Mouse (Mus musculus) v-Abl transformed pro-B cells (cell line): ENCODE results near the gene Pcbp4.

Experiments
- in situ Hi-C, 2 experiments: fragments of 400-800 bp; cut with MboI; formaldehyde crosslinking; loops; one replicate each; pipeline ENCODE4 v1.15.1; 2025; ENCODE audit not compliant: unreplicated experiment in 2 of 2

Gene Pcbp4

DNA sequence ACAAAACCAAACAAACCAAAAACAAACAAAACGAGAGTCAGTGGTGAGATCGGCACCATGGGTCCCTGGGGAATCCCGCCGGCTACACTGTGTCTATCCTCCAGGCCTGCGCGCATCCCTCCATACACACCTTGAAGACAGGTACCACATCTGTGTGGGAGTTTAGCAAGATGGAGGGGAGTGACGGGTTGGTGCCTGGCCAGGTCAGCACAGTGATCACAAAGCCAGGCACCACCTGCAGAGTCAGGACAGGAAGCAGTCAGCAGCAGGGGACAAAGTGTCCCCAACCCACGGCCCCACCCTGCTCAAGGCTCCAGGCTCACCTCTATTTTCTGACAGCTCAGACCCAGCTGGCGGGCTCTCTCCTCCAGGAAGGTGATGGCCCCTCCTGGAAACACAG, 16.5 kb upstream of the Pcbp4 start:
- in situ Hi-C loops, result loop anchor here (25.0 kb wide), 2 partner anchors 274 to 624 kb away; partner anchors contain the start of genes Glyctk (in 2 of the 2) and Wdr82 (in 2 of the 2)

DNA sequence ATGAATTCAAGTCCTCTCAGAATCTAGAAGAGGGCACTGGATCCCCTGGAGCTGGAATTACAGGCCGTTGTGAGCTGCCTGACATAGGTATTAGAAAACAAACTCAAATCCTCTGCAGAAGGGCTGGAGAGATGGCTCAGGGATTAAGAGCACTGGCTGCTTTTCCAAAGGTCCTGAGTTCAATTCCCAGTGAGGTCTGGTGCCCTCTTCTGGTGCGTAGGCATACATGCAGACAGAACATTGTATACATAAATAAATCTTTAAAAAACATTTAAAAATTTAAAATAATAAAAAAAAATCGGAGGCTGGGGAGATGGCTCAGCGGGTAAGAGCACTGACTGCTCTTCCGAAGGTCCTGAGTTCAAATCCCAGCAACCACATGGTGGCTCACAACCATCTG, 10.4 kb upstream of the Pcbp4 start:
- in situ Hi-C loops, result loop anchor here (25.0 kb wide), 2 partner anchors 280 to 630 kb away; partner anchors contain the start of genes Glyctk (in 2 of the 2) and Wdr82 (in 2 of the 2)

DNA sequence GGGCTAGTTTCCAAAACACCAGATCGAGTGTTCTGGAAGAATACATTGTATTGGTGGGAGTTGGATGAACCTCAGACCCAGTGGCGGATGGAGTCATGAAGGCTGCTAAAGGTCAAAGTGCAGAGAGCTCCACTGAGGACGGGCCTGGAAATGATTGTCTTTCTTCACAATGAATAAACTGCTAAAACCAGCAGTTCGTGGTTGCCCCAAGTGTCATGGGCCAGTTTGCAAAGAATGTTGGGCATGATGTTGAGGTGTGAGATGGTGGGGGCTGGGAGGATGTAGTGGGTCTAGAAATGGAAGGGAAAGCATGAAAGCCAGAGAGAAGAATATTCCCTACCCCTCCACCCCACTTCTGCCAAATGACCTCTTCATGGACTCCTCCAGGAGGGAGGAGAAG, 8.3 kb upstream of the Pcbp4 start:
- in situ Hi-C loops, result loop anchor here (25.0 kb wide), 2 partner anchors 283 to 633 kb away; partner anchors contain the start of genes Glyctk (in 2 of the 2) and Wdr82 (in 2 of the 2)

GRCm38 (mm10) chr9:106447348-106447747, 5.7 kb upstream of the Pcbp4 start, which contains the start of the genes Abhd14b and Abhd14a:
Abhd14b (plus strand) TSS chr9:106447459.
Abhd14a (minus strand) TSS chr9:106447678.
- in situ Hi-C loops, result loop anchor here (25.0 kb wide), 2 partner anchors 285 to 635 kb away; partner anchors contain the start of genes Glyctk (in 2 of the 2) and Wdr82 (in 2 of the 2)

DNA sequence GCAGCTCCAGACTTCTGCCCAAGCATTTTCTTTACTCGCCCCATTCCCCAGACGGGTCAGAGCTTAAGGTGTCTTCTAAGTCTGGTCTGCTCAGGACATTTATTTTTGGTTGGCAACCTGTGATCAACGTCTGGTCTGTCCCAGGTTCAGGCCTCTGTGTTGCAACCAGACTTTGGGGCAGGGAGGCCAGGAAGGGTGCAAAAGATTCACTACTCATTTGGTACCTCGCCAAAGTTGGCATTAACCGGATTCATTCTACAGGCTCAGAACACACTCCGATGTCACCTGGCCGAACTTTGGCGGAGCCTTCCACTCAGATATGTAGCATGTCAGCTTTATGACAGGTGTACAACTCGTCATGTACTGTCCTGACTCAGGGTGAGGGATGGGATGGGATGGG, 5.1 kb upstream of the Pcbp4 start:
- in situ Hi-C loops, result loop anchor here (25.0 kb wide), 2 partner anchors 286 to 636 kb away; partner anchors contain the start of genes Glyctk (in 2 of the 2) and Wdr82 (in 2 of the 2)

GRCm38 (mm10) chr9:106448498-106449031, 4.5 kb upstream of the Pcbp4 start:
- in situ Hi-C loops, result loop anchor here (25.0 kb wide), 2 partner anchors 286 to 636 kb away; partner anchors contain the start of genes Glyctk (in 2 of the 2) and Wdr82 (in 2 of the 2)

- in situ Hi-C loops, result loop anchor here (25.0 kb wide), 3 partner anchors 288 to 638 kb away; partner anchors contain the start of genes Glyctk (in 2 of the 2), Wdr82 (in 2 of the 2) and Col6a6 (in 1 of the 2)
Measured at GRCm38 (mm10) chr9:106449947-106450346, 3.1 kb upstream of the Pcbp4 start.

- in situ Hi-C loops, result loop anchor here in 1 of 2 experiments (25.0 kb wide), 1 partner anchor 613 kb away; the partner anchor contains the start of gene Col6a6
Measured at GRCm38 (mm10) chr9:106450661-106451060, 2.4 kb upstream of the Pcbp4 start.

- in situ Hi-C loops, result loop anchor here in 1 of 2 experiments (25.0 kb wide), 1 partner anchor 614 kb away; the partner anchor contains the start of gene Col6a6
Measured at GRCm38 (mm10) chr9:106451298-106451697, 1.8 kb upstream of the Pcbp4 start.

GRCm38 (mm10) chr9:106451899-106452298, 1.2 kb upstream of the Pcbp4 start:
- in situ Hi-C loops, result loop anchor here in 1 of 2 experiments (25.0 kb wide), 1 partner anchor 615 kb away; the partner anchor contains the start of gene Col6a6

GRCm38 (mm10) chr9:106452351-106452750, 740 bp upstream of the Pcbp4 start:
- in situ Hi-C loops, result loop anchor here in 1 of 2 experiments (25.0 kb wide), 1 partner anchor 615 kb away; the partner anchor contains the start of gene Col6a6

- in situ Hi-C loops, result loop anchor here in 1 of 2 experiments (25.0 kb wide), 1 partner anchor 616 kb away; the partner anchor contains the start of gene Col6a6
Measured at GRCm38 (mm10) chr9:106452821-106453220, 270 bp upstream of the Pcbp4 start.

GRCm38 (mm10) chr9:106454071-106454761, 1.1 kb downstream of the Pcbp4 start:
- in situ Hi-C loops, result loop anchor here in 1 of 2 experiments (25.0 kb wide), 1 partner anchor 617 kb away; the partner anchor contains the start of gene Col6a6

DNA sequence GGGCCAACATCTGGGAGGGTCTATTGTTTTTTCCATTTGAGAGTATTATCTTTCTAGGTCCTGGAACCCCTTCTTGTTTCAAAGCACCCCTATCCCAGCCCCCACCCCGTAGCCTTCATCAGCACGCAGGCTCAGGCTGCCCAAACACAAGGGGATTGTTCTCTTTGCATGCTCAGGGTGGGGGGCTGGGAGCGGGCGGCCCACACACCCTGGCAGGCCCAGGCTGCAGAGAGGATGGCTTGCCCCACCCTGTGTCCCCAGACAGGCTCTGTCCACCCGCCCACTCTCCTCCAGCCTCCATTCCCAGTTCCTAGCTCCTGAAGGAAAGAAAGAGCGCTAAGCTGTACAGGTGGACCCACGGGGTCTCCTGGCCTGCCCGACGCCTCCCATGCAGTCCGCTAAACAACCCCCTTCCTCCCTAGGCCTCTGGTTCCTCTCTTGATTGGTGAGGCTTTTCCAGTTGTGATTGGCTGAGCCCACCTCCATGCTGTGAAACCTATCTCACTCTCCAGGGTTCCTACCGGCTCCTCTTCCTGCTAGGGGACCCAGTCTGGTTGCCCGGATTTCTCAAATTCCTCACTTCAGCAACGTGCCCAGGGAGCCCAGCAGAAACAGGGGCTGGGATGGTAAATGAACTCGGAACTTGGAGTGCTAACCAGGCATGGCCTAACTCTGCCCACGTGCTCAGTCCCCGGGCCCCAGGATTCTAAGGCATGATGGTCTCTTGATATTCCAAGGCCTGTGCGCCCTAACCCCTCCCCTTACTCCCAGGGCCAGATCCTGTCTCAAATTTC, 2.0 kb downstream of the Pcbp4 start:
- in situ Hi-C loops, result loop anchor here in 1 of 2 experiments (25.0 kb wide), 1 partner anchor 618 kb away; the partner anchor contains the start of gene Col6a6

- in situ Hi-C loops, result loop anchor here in 1 of 2 experiments (25.0 kb wide), 1 partner anchor 619 kb away; the partner anchor contains the start of gene Col6a6
Measured at GRCm38 (mm10) chr9:106456325-106457162, 3.5 kb downstream of the Pcbp4 start.

DNA sequence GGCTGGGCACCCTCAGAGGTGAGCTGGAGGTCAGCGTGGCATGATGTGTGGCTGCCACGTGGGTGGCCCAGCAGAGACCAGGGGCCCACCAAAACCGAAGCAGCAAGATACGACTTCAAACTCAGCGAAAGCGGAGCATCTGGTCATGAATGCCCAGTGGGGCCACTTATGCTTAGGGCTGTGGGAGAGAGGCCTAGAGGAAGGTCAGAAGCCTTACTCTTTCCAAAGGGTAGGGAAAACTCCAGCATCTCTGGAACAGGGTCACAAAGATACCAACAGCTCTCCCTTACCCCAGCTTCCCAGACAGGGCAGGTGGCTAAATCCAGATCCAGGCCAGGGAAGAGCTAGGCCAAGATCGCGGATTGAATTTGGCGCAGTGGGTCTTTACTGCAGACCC, 4.1 kb downstream of the Pcbp4 start:
- in situ Hi-C loops, result loop anchor here in 1 of 2 experiments (25.0 kb wide), 1 partner anchor 620 kb away; the partner anchor contains the start of gene Col6a6

- in situ Hi-C loops, result loop anchor here in 1 of 2 experiments (25.0 kb wide), 1 partner anchor 621 kb away; the partner anchor contains the start of gene Col6a6
Measured at GRCm38 (mm10) chr9:106457920-106458319, 4.8 kb downstream of the Pcbp4 start.

DNA sequence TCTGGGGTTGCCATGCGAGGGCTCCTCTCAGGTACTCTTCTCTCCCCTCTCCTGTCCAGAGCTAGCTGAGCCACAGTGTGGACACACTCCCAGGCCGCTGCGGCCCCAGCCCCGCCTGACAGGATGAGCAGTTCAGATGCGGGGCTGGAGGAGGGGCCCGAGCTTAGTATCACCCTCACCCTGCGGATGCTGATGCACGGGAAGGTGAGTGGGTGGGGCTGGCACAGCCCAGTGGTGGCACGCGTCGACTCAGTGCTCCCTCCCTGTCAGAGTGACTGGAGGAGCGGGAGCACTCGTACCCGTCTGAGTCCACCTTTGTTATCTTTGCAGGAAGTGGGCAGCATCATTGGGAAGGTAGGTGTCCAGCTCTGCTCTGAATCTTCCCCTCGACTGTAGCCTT, 6.9 kb downstream of the Pcbp4 start:
- in situ Hi-C loops, result loop anchor here in 1 of 2 experiments (25.0 kb wide), 1 partner anchor 623 kb away; the partner anchor contains the start of gene Col6a6
